Mouse (Mus musculus) cortical plate, adult 2 months (tissue): ENCODE results near the gene Abcc6. TPM values are rescaled to one million over a fixed set of nuclear protein-coding genes. Genes with fewer than 3 reads are reported as not detected.
"Not testable (repeated sequence)": the region's sequence is repeated elsewhere in the genome, so short reads cannot be mapped to it uniquely, and the experiment has no call there.

Experiments
- H3K27ac ChIP-seq: fragments of 200-500 bp; 2 replicates; pipeline ENCODE4 v1.5.1; 2012; ENCODE audit warnings: low read length, control low read depth, inconsistent platforms; ENCODE audit not compliant: insufficient read depth
- H3K4me1 ChIP-seq: fragments of 200-500 bp; 2 replicates; pipeline ENCODE4 v1.6.1; 2011; ENCODE audit warnings: low read length; ENCODE audit not compliant: control insufficient read depth, insufficient read depth
- H3K4me3 ChIP-seq: fragments of 200-500 bp; 2 replicates; pipeline ENCODE4 v1.5.1; 2011; ENCODE audit warnings: mild to moderate bottlenecking, low read length, control low read depth; ENCODE audit not compliant: insufficient read depth
- CTCF ChIP-seq: fragments of 200-500 bp; IDR thresholded peaks from 2 replicates; pipeline ENCODE4 v1.5.1; 2011; ENCODE audit warnings: mild to moderate bottlenecking, control low read depth, low read length; ENCODE audit not compliant: insufficient read depth; ENCODE audit errors: extremely low read depth
- POLR2A ChIP-seq: fragments of 200-500 bp; IDR thresholded peaks from 2 replicates; pipeline ENCODE4 v1.6.1; 2011; ENCODE audit warnings: mild to moderate bottlenecking, low read length, control low read depth; ENCODE audit not compliant: insufficient read depth; ENCODE audit errors: extremely low read depth
- polyA plus RNA-seq: library from polyadenylated mRNA; depleted of rRNA; stranded (reverse); fragments of >200 nt; gene quantifications from 2 replicates; pipeline ENCODE4 v1.2.3, GENCODE M21; 2012

Abcc6 gene
- polyA plus RNA-seq, 1 experiment, result 3.1 TPM

DNA sequence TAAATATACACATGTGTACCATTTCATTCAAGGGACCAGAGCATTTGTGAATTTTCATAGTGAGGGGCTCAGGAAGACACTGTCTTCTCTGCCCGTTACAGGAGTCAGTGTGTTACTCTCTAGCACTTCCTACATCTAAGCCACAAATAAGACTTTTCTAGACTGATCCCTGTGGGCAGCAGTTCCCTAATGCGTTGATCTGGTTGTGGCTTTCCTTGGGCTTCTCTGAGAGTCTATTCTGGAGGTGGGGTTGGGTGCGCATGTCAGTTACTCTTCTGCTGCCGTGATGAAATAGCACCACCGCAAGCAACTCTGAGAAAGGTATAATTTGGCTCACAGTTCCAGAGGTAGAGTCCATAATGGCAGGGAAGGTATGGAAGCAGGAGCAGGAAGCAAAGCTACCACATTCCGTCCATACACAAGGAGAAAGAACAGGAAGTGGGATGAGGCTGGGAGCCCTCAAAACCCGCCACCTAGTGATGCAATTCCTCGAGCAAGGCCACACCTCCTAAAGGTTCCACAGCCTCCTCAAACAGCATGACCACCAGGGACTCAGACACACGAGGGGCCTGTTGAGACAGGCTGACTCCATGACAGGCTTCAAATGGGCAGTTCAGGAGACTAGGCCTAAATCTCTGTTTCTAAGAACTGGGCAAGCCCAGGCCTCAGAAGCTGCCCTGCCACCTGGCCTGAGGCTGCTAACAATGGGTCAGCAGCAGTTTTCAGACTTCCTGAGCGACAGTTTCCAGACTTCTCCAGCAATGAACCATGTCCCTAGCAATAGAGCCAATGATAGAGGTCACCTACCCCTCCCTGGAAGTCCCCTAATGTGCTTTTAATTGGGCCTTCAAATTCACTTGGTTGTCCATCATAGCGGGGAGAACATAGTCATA is 58.0 kb downstream of the Abcc6 start:
- no peak overlapping the region for H3K4me3 ChIP-seq
- TF ChIP-seq POLR2A, result no peak
- TF ChIP-seq CTCF, result no peak
- peaks cover 3% of the 10 kb centered on the region for H3K4me1 ChIP-seq
- H3K27ac ChIP-seq, result no peak overlapping the region

DNA sequence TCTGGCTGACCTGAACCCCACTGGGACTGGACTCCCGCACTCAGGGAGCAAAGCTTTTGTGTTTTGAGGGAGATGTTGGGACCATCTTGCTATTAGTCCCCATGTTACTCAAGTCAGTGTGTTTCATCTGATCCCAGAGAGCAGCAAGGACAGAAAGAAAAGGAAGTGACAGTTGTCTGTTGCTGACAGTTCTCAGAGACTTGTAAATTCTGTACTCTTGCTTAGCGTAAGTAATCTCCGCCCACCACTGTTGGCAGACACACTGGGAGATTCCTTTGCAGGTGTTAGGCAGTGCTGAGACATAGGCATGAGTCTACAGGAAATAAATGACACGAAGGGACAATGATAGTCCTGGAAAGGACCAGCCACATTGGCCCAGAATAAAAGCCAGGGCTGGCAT is 73.5 kb downstream of the Abcc6 start:
- no peak for TF ChIP-seq CTCF
- Histone ChIP-seq H3K4me3 (no peak overlapping the region), H3K4me1 (no peaks in the 10 kb centered on the region), H3K27ac (no peak overlapping the region)

DNA sequence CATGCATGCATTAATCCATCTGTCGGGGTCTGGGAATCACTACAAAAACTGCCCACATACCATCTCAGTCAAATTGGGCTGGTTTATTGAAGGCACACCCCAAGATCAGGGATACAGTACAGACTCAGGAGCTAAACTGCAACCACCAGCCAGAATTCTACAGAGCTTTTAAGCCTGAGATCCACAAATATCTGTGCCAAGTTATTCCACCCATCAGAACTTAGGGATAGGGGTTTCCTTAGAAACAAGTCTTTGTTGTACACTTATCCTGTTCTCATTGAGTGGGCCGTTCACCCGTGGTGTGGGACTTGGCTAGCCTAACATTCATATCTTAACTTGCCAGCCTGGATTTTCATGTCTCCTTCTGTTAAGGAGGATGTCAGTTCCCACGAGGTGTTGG is 81.0 kb downstream of the Abcc6 start:
- Histone ChIP-seq H3K4me1 (no peaks in the 10 kb centered on the region), H3K27ac (0 out of 2 replicates have a peak overlapping the region, but pooled peaks have one; percentile 13), H3K4me3 (no peak overlapping the region)
- TF ChIP-seq POLR2A (no peak), CTCF (no peak)

GRCm38 (mm10) chr7:45943280-45943679 is 86.8 kb downstream of the Abcc6 start:
- 0 out of 2 replicates have a peak, but pooled peaks have one; percentile 18 for TF ChIP-seq CTCF
- H3K27ac ChIP-seq, H3K4me1 ChIP-seq, H3K4me3 ChIP-seq: not testable (repeated sequence)

DNA sequence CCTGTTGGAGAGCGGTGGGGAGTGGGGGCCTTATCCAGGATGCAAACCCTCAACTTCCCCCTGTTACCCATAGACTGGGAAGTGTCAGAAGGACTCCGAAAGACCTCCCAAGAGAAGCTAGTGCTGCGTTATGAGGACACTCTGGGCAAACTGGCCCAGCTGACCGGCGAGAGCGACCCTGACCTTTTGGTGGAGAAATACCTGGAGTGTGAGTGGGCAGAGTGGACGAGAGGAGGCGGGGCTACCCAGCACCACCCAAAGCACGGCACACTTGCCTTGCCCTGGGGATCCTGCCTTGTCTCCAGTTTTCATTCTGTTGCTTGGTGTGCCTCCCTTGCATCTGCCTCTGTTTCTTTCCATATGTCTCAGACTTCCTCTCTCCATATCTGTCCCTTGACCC is 88.1 kb downstream of the Abcc6 start:
- no peaks in the 10 kb centered on the region for H3K4me1 ChIP-seq
- H3K4me3 ChIP-seq, result no peak overlapping the region
- no peak for TF ChIP-seq CTCF
- TF ChIP-seq POLR2A, result no peak
- no peak overlapping the region for H3K27ac ChIP-seq

DNA sequence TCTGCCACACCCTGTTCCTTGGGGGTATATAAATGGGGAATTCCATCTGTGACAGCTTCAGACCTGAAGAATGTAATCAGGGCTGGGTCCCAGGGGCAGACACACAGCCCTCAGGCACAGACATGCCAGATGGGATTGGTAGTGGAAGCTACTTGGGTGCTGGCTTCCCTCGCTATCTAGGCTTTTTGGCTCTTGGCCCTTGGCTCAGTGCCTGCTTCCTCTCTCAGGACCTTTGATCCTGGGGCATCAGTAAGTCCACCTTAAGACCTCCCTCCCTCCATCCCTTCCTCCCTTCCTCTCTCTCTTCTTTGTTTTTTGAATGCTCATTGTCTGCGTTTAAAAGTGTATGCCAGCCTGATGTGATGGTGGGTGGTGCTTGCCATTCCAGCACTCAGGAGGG is 90.3 kb downstream of the Abcc6 start:
- no peak overlapping the region for H3K27ac ChIP-seq

DNA sequence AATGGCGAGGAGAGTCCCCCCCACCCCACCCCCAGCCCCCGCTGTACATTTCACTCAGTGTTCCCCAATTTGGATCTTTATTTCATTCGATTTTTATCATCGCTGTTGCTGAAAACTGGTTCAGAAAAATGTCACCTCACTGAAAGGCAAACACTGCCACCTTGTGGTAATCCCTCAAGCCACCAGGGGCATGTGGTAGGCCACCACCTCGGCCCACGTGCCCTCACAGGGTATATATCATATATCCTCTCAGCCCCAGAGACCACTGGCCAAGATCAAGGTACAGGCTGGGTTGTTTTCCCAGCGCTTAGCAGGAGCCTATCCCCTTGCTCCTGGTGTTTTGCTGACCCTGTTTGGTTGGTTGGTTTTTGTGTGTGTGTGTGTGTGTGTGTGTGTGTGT is 95.0 kb downstream of the Abcc6 start:
- TF ChIP-seq CTCF (peak; percentile 87), POLR2A (no peak)
- H3K27ac ChIP-seq, result no peak overlapping the region
- H3K4me1 ChIP-seq, result no peaks in the 10 kb centered on the region
- H3K4me3 ChIP-seq, result no peak overlapping the region

More for the DNA sequence above, 90.3 kb downstream of the Abcc6 start:
- no peak for TF ChIP-seq POLR2A
- TF ChIP-seq CTCF, result no peak
- Histone ChIP-seq H3K4me1 (no peaks in the 10 kb centered on the region), H3K4me3 (no peak overlapping the region)

DNA sequence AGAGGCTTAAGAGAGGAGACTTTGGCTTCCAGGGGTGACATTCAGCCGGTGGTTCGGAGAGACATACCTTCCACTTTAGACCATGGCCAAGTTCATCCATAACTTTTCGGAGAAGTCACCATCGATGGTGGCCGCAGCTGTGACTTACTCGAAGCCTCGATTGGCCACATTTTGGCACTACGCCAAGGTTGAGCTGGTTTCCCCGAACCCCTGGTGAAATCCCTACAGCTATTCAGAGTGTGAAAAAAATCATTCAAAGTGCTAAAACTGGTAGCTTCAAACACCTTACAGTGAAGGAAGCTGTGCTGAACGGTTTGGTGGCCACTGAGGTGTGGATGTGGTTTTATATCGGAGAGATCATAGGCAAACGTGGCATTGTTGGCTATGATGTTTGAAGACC is 96.3 kb downstream of the Abcc6 start:
- H3K4me1 ChIP-seq, H3K4me3 ChIP-seq, H3K27ac ChIP-seq: not testable (repeated sequence)

DNA sequence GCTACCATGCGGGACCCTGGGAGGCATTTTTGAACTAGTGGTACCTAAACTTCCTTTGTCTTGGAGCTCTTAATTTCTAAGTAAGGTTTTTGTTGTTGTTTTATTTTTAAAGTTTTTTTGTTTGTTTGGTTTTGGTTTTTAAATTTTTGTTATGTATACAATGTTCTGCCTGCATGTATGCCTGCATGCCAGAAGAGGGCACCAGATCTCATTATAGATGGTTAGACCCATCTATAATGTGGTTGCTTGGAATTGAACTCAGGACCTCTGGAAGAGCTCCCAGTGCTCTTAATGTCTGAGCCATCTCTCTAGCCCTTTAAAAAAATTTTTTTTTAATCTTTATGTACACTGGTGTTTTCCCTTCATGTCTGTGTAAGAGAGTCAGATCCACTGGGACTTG is 100.4 kb downstream of the Abcc6 start:
- Histone ChIP-seq H3K4me3 (no peak overlapping the region), H3K4me1 (no peaks in the 10 kb centered on the region), H3K27ac (no peak overlapping the region)
- TF ChIP-seq CTCF, result no peak
- no peak for TF ChIP-seq POLR2A

- H3K27ac ChIP-seq, result no peak overlapping the region
- no peak for TF ChIP-seq CTCF
- no peaks in the 10 kb centered on the region for H3K4me1 ChIP-seq
- no peak overlapping the region; the same call in 1 of the 2 replicates for H3K4me3 ChIP-seq
Measured at GRCm38 (mm10) chr7:45928626-45929295, 101.3 kb downstream of the Abcc6 start.
